Mouse (Mus musculus) cerebellum, adult 2 months (tissue): ENCODE results near the gene Clcn7.

Experiments
- CTCF ChIP-seq: fragments of 200-500 bp; IDR thresholded peaks from 2 replicates; pipeline ENCODE4 v1.5.1; 2011; ENCODE audit warnings: low read depth, mild to moderate bottlenecking, control low read depth, low read length, moderate library complexity, borderline replicate concordance; ENCODE audit not compliant: insufficient read depth
- POLR2A ChIP-seq: fragments of 200-500 bp; IDR thresholded peaks from 2 replicates; pipeline ENCODE4 v1.6.1; 2011; ENCODE audit warnings: low read length, control low read depth, borderline replicate concordance; ENCODE audit not compliant: insufficient read depth

DNA sequence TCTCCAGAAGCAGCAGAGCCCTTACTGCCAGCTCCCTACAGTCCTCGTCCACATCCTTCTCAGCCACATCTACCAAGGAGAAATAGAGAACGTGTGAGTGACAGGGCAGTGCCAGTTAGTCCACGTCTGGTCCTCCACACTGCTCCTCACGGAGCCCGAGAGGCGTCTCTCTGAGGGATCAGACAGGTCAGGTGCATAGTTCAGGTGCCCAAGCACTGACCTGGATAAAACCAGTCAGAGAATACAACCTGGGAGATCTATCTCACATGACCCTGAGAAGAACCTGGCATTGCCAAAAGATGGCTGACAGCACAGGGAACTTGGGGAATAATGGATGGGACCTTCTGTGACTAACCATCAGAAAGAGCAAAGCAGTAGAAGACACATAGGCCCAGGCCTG lies 33.1 kb upstream of the Clcn7 start:
- TF ChIP-seq CTCF = no peak
- TF ChIP-seq POLR2A = no peak
